Mouse (Mus musculus) v-Abl transformed pro-B cells (cell line): ENCODE measurements around the gene Rdh16.
"Not testable (repeated sequence)": the region's sequence is repeated elsewhere in the genome, so short reads cannot be mapped to it uniquely, and the experiment has no call there.

Source experiments
- in situ Hi-C, 2 experiments: fragments of 400-800 bp; cut with MboI; formaldehyde crosslinking; loops; one replicate each; pipeline ENCODE4 v1.15.1; 2025; ENCODE audit not compliant: unreplicated experiment in 2 of 2

Gene Rdh16

DNA sequence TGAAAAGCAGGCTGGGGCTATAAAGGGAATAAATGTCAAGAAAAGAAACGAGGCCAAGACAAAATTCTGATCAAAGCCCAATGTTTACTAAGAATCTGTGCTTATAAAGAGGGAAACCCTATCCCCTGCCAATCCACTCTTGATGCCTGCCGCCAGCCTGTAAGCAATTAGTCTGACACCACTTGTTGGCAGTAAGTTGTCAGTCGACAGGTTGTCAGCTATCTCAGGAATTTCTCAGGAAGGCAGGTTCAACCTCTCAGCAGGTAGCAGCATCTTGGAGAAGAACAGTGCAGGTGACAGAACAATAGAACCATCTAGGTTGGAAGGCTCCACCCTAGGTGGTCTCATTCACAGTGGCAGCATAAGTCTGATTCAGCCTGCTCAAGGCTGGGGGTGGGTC lies 28.2 kb downstream of the Rdh16 start:
- in situ Hi-C loops = no loop called here

DNA sequence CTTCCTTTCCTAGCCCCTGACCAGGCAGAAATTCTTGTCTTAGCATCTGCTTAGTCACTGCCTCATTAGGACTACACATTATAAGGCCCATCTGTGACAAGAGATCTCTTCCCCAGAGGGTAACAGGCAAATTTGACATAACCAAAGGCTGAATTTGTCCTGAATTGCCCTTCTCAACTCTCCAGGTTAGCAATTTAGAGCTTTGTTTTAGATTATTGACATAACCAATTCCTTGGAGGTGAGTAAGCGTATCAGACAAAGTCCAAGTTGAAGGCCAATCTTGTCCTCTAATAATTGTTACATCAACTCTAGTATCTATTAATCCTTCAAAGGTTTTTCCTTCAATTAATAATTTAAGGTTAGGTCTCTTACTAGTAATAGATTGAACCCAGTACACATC lies 33.2 kb downstream of the Rdh16 start:
- in situ Hi-C loops = not testable (repeated sequence)

DNA sequence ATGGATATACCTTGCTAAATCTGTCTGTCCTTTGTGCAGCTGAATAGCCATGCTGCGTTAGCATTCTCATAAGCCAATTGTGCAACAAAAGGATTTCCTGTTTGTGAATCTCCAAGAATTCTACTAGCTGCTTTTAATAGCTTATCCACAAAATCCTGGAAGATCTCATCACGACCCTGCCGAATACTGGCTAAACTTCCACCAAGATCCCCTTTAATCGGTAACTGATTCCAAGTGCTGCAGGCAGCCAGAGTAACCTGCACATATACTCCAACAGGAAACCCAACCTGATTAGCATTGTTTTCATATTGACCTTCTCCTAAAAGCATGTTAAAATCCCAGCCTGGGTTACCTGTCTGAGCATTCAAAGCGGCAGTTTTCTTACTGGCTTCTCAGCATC lies 34.3 kb downstream of the Rdh16 start:
- in situ Hi-C loops = no loop called here

DNA sequence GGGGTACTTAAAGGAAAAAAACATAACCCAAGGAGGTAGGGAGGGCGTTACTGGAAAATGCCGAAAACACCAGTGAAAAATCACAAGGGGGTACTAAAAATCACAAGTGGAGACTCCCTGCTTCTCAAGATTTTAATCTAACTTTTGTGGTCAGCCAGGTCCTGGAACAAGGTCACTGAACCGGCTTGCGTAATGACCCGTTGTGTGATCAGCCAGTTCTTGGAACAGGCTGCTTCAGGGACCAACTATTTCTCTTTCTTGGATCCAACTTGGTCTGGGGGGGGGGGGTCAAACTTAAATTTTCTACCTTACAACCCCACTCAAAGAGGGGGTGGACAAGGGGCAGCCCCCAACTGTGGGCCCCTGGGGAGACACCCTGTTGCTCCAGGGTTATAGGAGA lies 36.8 kb downstream of the Rdh16 start:
- in situ Hi-C loops = not testable (repeated sequence)

DNA sequence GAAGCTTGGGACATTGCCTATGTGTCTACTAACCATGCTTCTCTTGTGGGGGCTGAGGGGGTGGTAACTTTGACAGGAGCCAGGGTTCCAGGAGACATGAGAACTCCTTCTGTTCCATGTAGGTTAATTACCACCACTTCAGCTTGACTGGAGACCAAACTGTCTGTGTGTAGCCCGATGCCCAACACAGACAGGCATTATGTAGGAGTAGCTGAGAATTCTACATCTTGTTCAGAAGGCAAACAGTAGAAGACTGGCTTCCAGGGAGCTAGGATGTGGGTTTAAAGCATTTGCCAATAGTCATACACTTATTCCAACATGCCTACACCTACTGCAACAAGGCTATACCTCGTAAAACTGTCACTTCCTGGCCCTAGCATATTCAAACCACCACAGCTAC lies 37.6 kb downstream of the Rdh16 start:
- in situ Hi-C loops = no loop called here

DNA sequence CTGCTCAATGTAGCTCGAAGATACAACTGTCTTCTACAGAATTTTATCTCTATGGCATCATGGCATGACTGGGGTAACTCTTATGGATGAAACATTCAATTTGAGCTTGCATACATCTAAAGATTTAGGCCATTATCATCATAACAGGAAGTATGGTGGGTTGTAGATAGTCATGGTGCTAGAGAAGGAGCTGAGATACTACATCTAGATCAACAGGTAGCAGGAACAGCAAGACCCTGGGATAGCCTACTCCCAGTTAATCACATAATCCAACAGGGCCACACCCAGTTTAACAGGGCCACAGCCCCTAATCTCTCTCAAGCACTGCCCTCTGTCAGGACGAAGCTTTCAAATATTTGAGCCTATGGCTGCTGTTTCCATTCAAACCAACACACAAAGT lies 39.8 kb downstream of the Rdh16 start:
- in situ Hi-C loops = no loop called here

DNA sequence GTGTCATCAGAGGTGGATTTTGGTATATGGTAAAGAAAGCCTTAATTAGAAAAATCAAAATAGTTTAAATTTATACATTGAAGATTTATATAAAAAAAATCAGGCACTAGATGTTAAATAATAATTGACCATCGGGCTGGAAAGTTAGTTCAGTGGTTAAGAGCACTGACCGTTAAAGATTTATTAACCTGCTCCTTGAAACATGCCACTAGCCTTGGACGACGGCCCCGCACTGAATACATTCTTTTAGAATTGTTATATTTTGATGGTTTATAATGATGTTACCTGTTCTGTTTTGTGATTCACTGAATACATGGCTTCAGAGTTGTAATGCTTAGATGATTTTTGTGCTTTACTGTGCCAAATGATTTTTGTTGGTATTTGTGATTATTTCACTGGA lies 45.0 kb downstream of the Rdh16 start:
- in situ Hi-C loops = not testable (repeated sequence)

DNA sequence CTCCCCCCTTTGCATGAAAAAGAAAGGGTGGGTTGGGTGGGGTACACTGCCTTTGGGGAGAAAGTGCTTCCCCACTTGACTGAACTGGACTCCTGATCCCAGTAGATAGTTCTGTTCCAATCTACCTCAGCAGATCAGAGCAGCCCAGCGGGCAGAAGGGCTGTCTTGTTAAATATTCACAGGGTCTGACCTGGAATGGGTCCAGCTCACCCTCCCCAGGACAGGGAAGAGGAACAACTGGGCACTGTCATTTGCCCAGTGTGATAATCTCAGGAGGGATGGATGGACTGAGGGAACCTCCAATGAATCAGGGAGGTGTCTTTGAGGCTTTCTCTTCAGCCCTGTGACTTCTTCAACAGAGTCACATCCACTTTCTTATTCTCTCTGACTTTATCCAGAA lies 47.1 kb downstream of the Rdh16 start:
- in situ Hi-C loops = no loop called here

DNA sequence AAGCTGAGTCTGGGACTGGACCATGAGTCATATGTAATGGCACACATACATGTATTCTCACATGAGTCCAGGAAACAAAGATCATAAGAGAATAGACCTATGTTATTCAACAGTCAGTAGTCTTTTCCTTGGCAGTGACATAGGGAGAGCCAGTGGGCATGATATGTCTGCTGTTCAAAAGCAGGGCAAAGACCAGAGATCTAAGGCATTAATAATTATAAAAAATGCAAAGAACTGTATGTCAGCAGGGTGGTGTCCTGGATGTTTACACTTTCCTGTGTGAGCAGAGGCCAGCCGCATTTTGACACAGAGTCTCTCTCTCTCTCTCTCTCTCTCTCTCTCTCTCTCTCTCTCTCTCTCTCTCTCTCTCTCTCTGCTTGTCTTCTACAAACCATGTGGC lies 48.7 kb downstream of the Rdh16 start, which contains the start of gene Rdh19:
Rdh19 (plus strand) TSS at position 301 of the 400 bp plus-strand sequence.
- in situ Hi-C loops = no loop called here

DNA sequence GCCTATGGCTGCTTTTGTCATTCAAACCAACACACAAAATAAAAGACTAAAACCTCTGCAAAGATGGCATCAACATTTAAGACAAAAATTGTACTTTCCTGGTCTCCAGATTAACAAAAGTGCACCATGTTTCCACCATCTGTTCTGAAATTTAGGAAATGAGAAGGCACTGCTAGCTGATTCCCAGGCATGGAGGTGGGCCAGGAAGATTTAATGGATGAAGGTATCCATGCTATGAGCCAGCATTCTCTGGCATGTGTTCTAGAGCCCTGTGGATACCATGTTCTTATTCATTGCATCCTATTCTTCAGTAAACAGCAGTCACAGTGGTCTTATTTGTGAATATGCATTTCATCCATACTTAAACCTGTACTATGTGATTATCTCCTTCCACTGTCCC lies 55.4 kb downstream of the Rdh16 start:
- in situ Hi-C loops = no loop called here

DNA sequence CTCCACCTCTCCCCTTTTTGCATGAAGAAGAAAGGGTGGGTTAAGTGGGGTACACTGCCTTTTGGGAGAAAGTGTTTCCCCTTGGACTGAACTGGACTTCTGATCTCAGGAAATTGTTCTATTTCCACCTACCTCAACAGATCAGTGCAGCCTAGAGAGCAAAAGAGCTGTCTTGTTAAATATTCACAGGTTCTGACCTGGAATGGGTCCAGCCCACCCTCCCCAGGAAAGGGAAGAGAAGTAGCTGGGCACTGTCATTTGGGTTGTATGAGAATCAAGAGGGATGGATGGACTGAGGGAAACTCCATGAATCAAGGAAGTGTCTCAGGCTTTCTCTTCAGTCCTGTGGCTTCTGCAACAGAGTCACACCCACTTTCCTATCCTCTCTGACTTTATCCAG lies 64.0 kb downstream of the Rdh16 start:
- in situ Hi-C loops = no loop called here

DNA sequence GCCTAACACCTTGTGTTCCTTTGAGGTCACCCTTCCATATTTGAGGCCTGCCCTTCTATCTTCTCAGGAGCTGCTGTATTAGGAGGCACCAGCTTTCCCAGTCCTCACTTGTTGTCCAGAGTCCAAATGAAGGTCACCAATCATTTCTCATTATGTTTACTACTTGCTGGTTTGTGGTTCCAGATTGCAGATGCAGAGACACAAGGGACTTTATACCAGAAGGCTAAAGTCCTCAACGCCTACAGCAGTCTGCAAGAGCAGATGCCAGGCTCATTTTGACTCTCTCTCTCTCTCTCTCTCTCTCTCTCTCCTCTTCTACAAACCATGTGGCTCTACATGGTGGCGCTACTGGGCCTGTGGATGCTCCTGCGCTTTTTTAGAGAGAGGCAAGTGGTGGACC lies 65.3 kb downstream of the Rdh16 start, which contains the start of gene Rdh16f2:
Rdh16f2 (plus strand) TSS at position 243 of the 400 bp plus-strand sequence.
- in situ Hi-C loops = no loop called here

DNA sequence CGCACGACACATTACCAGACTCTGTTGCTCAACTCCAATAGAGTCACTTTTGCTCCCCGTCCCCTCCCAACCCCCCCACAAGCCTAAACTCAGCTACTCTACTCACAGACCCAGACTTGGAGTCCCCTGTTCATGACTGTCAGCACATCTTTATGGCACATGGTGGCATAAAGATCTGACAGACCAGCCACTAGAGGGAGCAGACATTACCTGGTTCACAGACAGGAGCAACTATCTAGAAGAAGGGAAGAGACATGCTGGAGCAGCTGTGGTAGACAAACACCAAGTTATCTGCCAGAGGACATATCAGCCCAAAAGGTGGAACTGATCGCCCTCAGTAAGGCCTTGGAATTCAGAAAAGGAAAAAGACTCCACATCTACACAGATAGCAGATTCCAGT lies 71.5 kb downstream of the Rdh16 start:
- in situ Hi-C loops = no loop called here

DNA sequence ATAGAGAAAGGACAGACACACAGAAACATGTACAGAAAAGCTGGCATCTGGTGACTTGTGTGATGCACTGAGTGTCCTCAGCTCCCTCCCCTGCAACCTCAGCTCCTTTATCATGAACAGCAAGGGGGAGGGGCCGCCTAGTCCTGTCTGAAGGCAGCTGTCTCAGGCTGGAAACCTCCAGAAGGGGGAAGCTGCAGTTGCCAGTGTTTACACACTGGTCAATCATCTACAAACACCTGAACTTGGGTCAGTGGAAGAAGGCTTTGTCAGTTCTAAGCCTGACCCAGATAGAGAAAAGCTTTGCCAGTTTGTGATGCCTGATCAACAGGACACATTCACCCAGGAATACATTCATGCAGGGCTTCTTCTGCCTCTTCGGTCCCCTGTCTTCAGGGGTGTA lies 76.7 kb downstream of the Rdh16 start:
- in situ Hi-C loops = no loop called here

DNA sequence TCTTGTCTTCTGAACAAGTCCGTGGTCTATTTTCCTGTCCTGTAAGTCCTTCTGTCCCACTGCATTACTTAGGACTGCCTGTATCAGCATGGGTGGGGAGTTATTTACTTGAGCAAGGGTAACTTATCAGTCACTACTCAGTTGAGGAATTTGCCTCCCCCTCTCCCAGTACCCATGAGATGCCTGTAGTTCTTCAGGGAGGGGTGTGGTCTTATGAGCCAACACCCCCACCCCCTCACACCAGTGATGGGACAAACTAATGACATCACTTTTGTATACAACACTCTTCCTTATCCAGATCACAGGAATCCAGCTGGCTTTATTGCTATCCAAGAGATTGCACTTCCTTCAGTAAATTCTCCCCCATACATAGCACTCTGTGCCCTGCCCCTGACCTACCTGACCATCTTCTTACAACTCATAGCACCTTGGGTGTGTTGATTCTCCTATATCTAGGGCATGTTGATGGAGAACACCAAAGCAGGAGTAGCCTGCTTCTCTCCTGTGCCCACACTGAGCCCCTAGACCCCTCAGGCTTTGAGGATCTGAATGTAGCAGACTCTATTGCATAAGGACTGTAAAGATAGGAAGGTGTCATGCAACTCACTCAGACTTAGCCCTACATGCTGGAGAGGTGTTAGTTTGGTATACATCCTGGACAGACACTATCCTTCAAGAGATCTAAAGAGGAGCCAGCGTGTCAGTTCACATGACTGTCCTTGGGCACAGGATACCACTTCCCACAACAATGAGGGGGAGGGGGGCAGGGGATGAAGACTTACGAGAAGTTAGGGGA lies 77.5 kb downstream of the Rdh16 start:
- in situ Hi-C loops = no loop called here

DNA sequence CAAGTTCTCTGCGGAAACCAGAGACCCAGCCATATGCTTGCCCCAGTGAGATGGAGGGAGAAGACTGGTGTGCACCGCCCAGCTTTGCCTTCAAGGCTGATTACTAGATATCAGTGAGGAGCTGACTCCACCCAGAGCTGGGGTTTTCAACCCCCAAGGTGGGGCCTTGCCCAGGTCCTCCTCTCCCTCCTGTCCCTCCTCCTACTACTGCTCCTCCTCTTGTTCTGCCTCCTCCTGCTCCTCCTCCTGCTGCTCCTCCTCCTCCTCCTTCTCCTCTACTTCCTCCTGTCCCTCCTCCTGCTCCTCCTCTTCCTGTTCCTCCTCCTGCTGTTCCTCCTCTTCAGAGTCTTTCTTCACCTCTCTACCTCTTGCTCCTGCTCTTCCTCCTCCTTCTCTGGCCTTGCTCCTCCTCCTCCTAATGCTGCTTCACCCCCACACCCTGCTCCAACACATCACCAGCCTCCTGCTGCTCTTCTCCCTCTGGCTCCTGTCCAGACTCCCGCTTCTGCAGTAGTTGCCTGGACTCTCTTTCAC lies 78.3 kb downstream of the Rdh16 start:
- in situ Hi-C loops = no loop called here

DNA sequence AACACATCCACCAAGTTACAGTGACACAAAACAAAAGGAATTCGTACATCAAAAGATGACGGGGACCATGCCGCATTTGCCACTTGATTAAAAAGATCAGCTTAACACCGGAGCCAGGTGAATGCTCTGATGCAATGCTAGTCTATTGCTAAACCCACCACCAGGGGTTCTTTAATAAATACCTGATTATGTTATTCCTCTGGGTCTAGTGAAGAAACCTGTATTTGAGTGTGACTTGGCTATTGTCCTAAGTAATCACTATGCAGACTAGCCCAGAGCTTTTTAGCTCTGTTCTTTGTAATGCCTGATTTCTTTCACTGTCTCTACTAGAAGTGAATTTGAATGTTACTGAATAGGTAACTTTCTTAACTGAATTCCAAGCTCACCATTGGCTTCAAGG lies 80.1 kb downstream of the Rdh16 start:
- in situ Hi-C loops = no loop called here

DNA sequence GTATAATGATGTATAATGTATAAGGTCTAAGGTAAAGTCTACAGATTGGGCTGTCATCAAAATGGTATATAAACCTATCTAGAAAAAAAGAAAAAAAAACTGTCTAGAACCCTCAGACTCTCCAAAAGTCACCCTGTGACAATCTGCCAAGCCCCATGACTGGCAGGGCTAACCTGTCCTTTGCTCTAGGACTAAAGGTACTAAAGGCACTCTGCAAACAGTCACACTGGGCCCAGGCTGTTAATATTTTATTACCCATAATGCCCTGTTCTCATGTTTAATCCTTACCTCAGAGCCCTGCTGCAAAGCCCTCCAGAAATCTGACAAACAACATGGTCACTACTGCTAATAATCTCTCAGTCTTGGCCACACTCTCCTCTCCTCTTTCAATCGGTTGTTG lies 85.6 kb downstream of the Rdh16 start:
- in situ Hi-C loops = no loop called here

DNA sequence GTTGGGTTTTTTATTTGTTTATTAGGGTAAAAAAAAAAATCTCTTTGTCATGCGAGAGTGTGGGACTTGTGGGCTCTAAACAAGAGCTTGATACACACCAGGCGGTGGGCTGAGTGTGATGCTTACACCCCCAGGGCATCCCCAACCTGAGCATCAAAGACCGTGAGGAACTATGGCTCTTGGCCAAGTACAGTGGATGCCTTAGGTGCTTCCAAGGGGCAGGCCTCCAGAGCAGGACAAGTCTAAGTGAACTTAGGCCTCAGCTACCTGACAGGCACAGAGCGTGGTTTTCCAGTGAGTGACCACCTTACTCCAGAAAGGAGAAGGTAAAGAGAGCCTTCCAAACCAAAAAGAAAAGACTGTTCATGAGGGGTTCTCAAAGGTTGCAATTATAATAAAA lies 86.0 kb downstream of the Rdh16 start:
- in situ Hi-C loops = no loop called here

DNA sequence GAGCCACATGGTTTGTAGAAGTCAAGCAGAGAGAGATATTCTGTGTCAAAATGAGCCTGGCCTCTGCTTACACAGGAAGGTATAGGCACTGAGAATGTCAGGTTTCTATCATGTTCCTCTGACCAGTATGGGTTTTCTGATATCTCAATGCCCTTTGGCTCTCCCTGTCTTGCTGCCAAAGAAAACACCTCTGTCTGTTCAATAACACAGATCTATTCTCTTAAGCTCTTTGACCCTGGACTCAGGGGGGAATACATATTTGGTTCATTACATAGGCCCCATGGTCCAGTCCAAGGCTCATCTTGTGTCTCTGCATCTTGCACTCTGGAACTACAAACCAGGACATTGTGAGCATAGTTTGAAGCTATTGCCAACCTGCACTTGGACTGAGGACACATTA lies 87.7 kb downstream of the Rdh16 start, which contains the start of gene Rdh7:
Rdh7 (minus strand) TSS at position 213 of the 400 bp plus-strand sequence.
- in situ Hi-C loops = no loop called here

DNA sequence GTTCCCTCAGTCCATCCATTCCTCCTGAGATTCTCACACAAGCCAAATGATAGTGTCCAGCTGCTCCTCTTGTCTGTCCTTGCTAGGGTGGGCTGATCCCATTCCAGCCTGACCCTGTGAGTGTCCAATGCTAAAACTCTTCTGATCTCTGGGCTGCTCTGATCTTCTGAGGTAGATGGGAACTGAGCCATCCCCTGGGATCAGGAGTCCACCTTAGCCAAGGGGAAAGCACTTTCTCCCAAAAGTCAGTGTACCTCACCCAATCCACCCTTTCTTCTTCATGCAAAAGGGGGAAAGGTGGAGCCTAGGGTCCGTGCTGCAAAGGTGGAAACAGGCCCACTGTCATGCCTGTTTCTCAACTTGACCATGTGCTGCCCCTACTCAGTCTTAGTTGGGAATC lies 90.5 kb downstream of the Rdh16 start:
- in situ Hi-C loops = no loop called here
